Mouse (Mus musculus): Measurements from ENCODE around the gene Fam102b. TPM values are rescaled to one million over a fixed set of nuclear protein-coding genes. Genes with fewer than 3 reads are reported as not detected.
A peak's percentile ranks its signal among the peaks of the same experiment; 100 is the strongest.

Gene Fam102b
- polyA plus RNA-seq, 1 experiment from 2014 or later, result 20.6 TPM

- H3K4me2 ChIP-seq (replicated peaks), result no peak overlapping the region
- H3K4me3 ChIP-seq, result no peak overlapping the region
- no peaks in the 10 kb centered on the region for H3K9me3 ChIP-seq (replicated peaks)
- no peak for ATAC-seq (ENCODE audit: low FRiP score)
- peaks cover under 1% of the 10 kb centered on the region; the same call in 1 of the 2 replicates for H3K4me1 ChIP-seq
- 87% methylated on average over 3 of the region's 3 CpGs for WGBS
- no peaks in the 10 kb centered on the region for H3K36me3 ChIP-seq
- no peak overlapping the region for H3K27ac ChIP-seq
- H3K9ac ChIP-seq, result no peak overlapping the region
- H3K27me3 ChIP-seq, result no peaks in the 10 kb centered on the region
Observed at GRCm38 (mm10) chr3:109031626-109032025, 4.2 kb upstream of the Fam102b start.

- H3K9ac ChIP-seq, result no peak overlapping the region
- H3K27me3 ChIP-seq, result no peaks in the 10 kb centered on the region
Observed at GRCm38 (mm10) chr3:109030817-109031216, 3.4 kb upstream of the Fam102b start.

GRCm38 (mm10) chr3:109029661-109030060 is 2.3 kb upstream of the Fam102b start:
- H3K4me3 ChIP-seq, result no peak overlapping the region
- no peak overlapping the region for H3K4me2 ChIP-seq (replicated peaks)
- H3K9ac ChIP-seq, result no peak overlapping the region
- no peaks in the 10 kb centered on the region for H3K36me3 ChIP-seq
- peaks cover 16% of the 10 kb centered on the region; the same call in 1 of the 2 replicates for H3K4me1 ChIP-seq
- no peaks in the 10 kb centered on the region for H3K9me3 ChIP-seq (replicated peaks)
- no peak overlapping the region for H3K27ac ChIP-seq
- ATAC-seq (ENCODE audit: low FRiP score), result no peak
- WGBS, result 57% methylated on average over 5 of the region's 5 CpGs
- no peaks in the 10 kb centered on the region for H3K27me3 ChIP-seq

More at GRCm38 (mm10) chr3:109030817-109031216, 3.4 kb upstream of the Fam102b start:
- Histone ChIP-seq H3K9me3 (replicated peaks) (no peaks in the 10 kb centered on the region), H3K4me2 (replicated peaks) (no peak overlapping the region), H3K4me3 (no peak overlapping the region), H3K4me1 (peaks cover 7% of the 10 kb centered on the region; the same call in 1 of the 2 replicates), H3K36me3 (no peaks in the 10 kb centered on the region), H3K27ac (no peak overlapping the region)
- 66% methylated on average over 6 of the region's 6 CpGs for WGBS
- no peak for ATAC-seq (ENCODE audit: low FRiP score)

GRCm38 (mm10) chr3:109026991-109027470 is 376 bp downstream of the Fam102b start:
- H3K4me3 ChIP-seq, result peak overlapping the region; percentile 64
- H3K4me2 ChIP-seq (replicated peaks), result peak overlapping the region; percentile 70
- H3K4me1 ChIP-seq, result peaks cover 25% of the 10 kb centered on the region; the same call in 1 of the 2 replicates
- H3K9ac ChIP-seq, result peak overlapping the region; percentile 89
- H3K36me3 ChIP-seq, result no peaks in the 10 kb centered on the region
- H3K9me3 ChIP-seq (replicated peaks), result no peaks in the 10 kb centered on the region
- under 1% methylated on average over 48 of the region's 51 CpGs for WGBS
- H3K27ac ChIP-seq, result peak overlapping the region; percentile 87
- ATAC-seq (ENCODE audit: low FRiP score), result peak; percentile 86
- H3K27me3 ChIP-seq, result no peaks in the 10 kb centered on the region

- Histone ChIP-seq H3K36me3 (no peaks in the 10 kb centered on the region), H3K4me2 (replicated peaks) (peak overlapping the region; percentile 70), H3K27me3 (no peaks in the 10 kb centered on the region), H3K27ac (no peak overlapping the region), H3K4me3 (peak overlapping the region; percentile 64), H3K9me3 (replicated peaks) (no peaks in the 10 kb centered on the region), H3K9ac (peak overlapping the region; percentile 89), H3K4me1 (peaks cover 25% of the 10 kb centered on the region; the same call in 1 of the 2 replicates)
- peak; percentile 26; the same call in 1 of the 2 replicates for ATAC-seq (ENCODE audit: low FRiP score)
- WGBS, result 9% methylated on average over 15 of the region's 15 CpGs
Observed at GRCm38 (mm10) chr3:109026462-109026990, 881 bp downstream of the Fam102b start.

GRCm38 (mm10) chr3:109025579-109025978 is 1.8 kb downstream of the Fam102b start:
- WGBS, result 23% methylated on average over 16 of the region's 16 CpGs
- H3K9ac ChIP-seq, result no peak overlapping the region
- ATAC-seq (ENCODE audit: low FRiP score), result peak; percentile 24; the same call in 1 of the 2 replicates

GRCm38 (mm10) chr3:109023066-109023465 is 4.3 kb downstream of the Fam102b start:
- H3K9ac ChIP-seq, result no peak overlapping the region
- H3K4me3 ChIP-seq, result no peak overlapping the region
- H3K27ac ChIP-seq, result no peak overlapping the region
- no peak overlapping the region for H3K4me2 ChIP-seq (replicated peaks)
- no peaks in the 10 kb centered on the region for H3K27me3 ChIP-seq
- peaks cover 25% of the 10 kb centered on the region; the same call in 1 of the 2 replicates for H3K4me1 ChIP-seq
- H3K36me3 ChIP-seq, result no peaks in the 10 kb centered on the region
- WGBS, result 73% methylated on average over 8 of the region's 8 CpGs
- ATAC-seq (ENCODE audit: low FRiP score), result no peak
- H3K9me3 ChIP-seq (replicated peaks), result no peaks in the 10 kb centered on the region

More at GRCm38 (mm10) chr3:109025579-109025978, 1.8 kb downstream of the Fam102b start:
- Histone ChIP-seq H3K36me3 (no peaks in the 10 kb centered on the region), H3K4me2 (replicated peaks) (peak overlapping the region; percentile 70), H3K27ac (no peak overlapping the region), H3K4me3 (peak overlapping the region; percentile 21), H3K9me3 (replicated peaks) (no peaks in the 10 kb centered on the region), H3K27me3 (no peaks in the 10 kb centered on the region), H3K4me1 (peaks cover 25% of the 10 kb centered on the region; the same call in 1 of the 2 replicates)

- H3K4me1 ChIP-seq, result peaks cover 25% of the 10 kb centered on the region; the same call in 1 of the 2 replicates
- ATAC-seq (ENCODE audit: low FRiP score), result no peak
- WGBS, result 87% methylated on average over 6 of the region's 6 CpGs
- H3K9ac ChIP-seq, result no peak overlapping the region
- H3K36me3 ChIP-seq, result no peaks in the 10 kb centered on the region
- no peak overlapping the region for H3K27ac ChIP-seq
- no peaks in the 10 kb centered on the region for H3K9me3 ChIP-seq (replicated peaks)
- no peaks in the 10 kb centered on the region for H3K27me3 ChIP-seq
- H3K4me3 ChIP-seq, result no peak overlapping the region
- no peak overlapping the region for H3K4me2 ChIP-seq (replicated peaks)
Observed at GRCm38 (mm10) chr3:109021720-109022516, 5.5 kb downstream of the Fam102b start.

- no peak overlapping the region for H3K9ac ChIP-seq
- no peak overlapping the region for H3K4me3 ChIP-seq
- H3K27ac ChIP-seq, result 0 out of 2 replicates have a peak overlapping the region, but pooled peaks have one; percentile 1
- ATAC-seq (ENCODE audit: low FRiP score), result no peak
- no peaks in the 10 kb centered on the region for H3K27me3 ChIP-seq
- H3K4me1 ChIP-seq, result 0 out of 2 replicates have a peak, but pooled peaks cover 6% of the 10 kb centered on the region
- H3K9me3 ChIP-seq (replicated peaks), result no peaks in the 10 kb centered on the region
- no peaks in the 10 kb centered on the region for H3K36me3 ChIP-seq
- H3K4me2 ChIP-seq (replicated peaks), result no peak overlapping the region
- 91% methylated on average over 5 of the region's 5 CpGs for WGBS
Observed at GRCm38 (mm10) chr3:109018336-109018735, 9.1 kb downstream of the Fam102b start.

GRCm38 (mm10) chr3:109012595-109012994 is 14.8 kb downstream of the Fam102b start:
- H3K4me2 ChIP-seq (replicated peaks), result no peak overlapping the region
- no peaks in the 10 kb centered on the region for H3K27me3 ChIP-seq
- H3K4me3 ChIP-seq, result no peak overlapping the region
- H3K9me3 ChIP-seq (replicated peaks), result no peaks in the 10 kb centered on the region
- H3K27ac ChIP-seq, result no peak overlapping the region
- H3K36me3 ChIP-seq, result no peaks in the 10 kb centered on the region
- H3K9ac ChIP-seq, result no peak overlapping the region
- 0 out of 2 replicates have a peak, but pooled peaks cover 2% of the 10 kb centered on the region for H3K4me1 ChIP-seq
- no peak for ATAC-seq (ENCODE audit: low FRiP score)
- 81% methylated on average over 4 of the region's 4 CpGs for WGBS

- no peak overlapping the region for H3K4me3 ChIP-seq
- H3K27me3 ChIP-seq, result no peaks in the 10 kb centered on the region
- H3K9me3 ChIP-seq (replicated peaks), result no peaks in the 10 kb centered on the region
- H3K4me1 ChIP-seq, result 0 out of 2 replicates have a peak, but pooled peaks cover 2% of the 10 kb centered on the region
- 74% methylated on average over 7 of the region's 7 CpGs for WGBS
- no peak overlapping the region for H3K9ac ChIP-seq
- H3K36me3 ChIP-seq, result no peaks in the 10 kb centered on the region
- no peak overlapping the region for H3K4me2 ChIP-seq (replicated peaks)
- ATAC-seq (ENCODE audit: low FRiP score), result no peak
- H3K27ac ChIP-seq, result no peak overlapping the region
Observed at GRCm38 (mm10) chr3:109010489-109011260, 16.7 kb downstream of the Fam102b start.

GRCm38 (mm10) chr3:109008180-109008579 is 19.2 kb downstream of the Fam102b start:
- no peaks in the 10 kb centered on the region for H3K9me3 ChIP-seq (replicated peaks)
- 94% methylated on average over 5 of the region's 5 CpGs for WGBS
- ATAC-seq (ENCODE audit: low FRiP score), result no peak

More at GRCm38 (mm10) chr3:109008180-109008579, 19.2 kb downstream of the Fam102b start:
- H3K36me3 ChIP-seq, result no peaks in the 10 kb centered on the region
- no peak overlapping the region for H3K4me2 ChIP-seq (replicated peaks)
- H3K4me1 ChIP-seq, result 0 out of 2 replicates have a peak, but pooled peaks cover 2% of the 10 kb centered on the region
- no peak overlapping the region for H3K4me3 ChIP-seq
- no peak overlapping the region for H3K27ac ChIP-seq
- H3K9ac ChIP-seq, result no peak overlapping the region
- no peaks in the 10 kb centered on the region for H3K27me3 ChIP-seq
